Mouse (Mus musculus): Measurements from ENCODE around the gene Sec23b.

The Sec23b gene

DNA sequence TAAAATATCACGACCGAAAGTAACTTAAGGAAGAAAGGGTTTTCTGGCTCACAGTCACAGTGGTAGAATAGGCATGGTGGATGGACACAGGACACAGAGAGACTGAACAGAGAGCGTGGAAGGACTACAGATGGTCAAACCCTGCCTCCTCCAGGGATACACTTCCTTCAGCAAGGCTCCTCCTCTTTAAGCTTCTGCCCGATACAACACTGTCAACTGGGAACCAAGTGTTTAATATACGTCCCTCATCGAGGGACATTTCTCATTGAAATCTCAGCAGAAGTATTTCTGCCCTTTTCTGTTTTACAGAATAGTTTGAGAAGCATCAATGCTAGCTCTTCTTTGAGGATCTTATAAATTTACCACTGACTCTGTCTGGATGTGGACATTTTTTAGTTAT lies 57.9 kb downstream of the Sec23b start:
- no peak for DNase-seq

DNA sequence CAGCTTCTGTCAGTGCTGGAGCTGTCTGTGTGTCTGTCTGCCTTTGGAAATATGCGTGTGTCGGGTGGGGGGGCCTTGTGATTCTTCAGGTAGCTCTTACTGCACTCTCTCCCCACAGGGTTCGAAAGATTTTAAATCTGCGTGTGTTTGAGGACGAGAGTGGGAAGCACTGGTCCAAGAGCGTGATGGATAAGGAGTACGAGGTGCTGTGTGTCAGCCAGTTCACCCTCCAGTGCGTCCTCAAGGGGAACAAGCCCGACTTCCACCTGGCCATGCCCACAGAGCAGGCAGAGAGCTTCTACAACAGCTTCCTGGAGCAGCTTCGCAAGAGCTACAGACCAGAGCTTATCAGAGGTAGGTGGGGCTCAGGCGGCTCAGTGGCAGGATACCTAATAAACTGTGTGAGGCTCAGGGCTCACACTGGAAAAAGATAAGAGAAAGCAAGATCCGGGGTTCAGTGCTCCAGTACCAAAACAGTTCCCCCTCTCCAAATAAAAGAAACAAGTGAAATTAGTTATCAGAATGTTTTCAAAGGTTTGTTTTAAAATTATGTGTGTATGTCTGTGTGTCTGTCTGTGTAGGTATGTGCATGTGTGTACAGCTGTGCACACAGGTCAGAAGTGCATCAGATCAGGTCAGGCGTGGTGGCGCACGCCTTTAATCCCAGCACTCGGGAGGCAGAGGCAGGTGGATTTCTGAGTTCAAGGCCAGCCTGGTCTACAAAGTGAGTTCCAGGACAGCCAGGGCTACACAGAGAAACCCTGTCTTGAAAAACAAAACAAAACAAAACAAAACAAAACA lies 61.2 kb downstream of the Sec23b start:
- DNase-seq: no peak

DNA sequence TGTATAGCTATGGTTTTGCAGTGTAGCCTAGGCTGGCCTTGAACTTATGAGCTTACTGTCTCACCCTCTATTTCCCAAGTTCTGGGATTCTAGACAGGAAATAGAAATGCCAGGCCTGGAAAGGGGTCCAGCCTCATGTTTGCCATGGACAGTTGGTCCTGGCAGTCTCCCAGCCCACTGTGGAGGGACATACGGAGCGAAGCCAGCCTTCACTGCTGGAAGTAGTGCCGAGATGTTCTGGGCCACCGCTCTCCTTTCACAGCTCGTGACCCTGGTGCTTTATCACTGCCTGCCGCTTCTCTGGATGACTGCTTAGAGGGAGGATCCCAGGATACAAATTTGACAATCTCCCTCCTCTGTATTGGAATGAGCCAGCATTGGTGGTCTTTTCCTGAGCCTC lies 65.5 kb downstream of the Sec23b start:
- no peak for DNase-seq

DNA sequence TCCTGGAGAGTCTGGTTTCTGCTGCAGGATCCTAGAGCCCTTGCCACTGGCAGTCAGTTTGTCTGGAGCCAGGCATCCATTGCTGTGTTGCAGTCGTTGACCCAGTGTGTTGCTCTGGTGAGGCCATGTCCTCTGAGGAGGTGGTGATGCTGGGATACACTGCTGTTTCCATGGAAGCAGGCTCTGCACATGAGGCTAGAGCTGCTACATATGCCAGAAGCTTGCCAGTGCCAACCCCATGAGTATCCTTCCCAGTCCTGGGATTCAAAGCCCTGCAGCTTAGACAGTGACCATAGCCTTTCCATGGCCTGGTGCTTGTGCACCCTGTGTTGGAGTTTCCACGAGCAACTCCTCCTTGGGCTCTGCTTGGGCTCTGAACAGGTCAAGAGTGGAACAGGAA lies 77.5 kb downstream of the Sec23b start:
- DNase-seq: no peak

DNA sequence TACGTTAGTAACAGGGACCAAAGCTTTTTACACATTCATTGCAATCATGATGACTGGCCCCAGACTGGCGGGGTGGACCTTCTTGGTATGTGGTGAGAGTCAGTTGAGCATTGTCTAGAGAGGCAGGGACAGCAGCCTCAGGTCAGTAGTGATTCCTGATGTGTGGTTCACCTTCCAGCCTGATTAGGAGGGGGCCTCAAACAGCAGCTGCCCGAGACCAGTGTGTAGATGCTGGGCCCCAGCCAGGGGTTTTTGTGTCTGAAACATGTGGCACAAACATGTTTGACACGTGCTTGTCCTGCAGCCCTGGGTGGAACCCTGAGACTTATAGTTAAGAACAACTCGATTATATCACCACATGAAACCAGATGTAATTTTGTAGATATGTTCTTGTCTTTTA lies 78.2 kb downstream of the Sec23b start:
- no peak for DNase-seq

DNA sequence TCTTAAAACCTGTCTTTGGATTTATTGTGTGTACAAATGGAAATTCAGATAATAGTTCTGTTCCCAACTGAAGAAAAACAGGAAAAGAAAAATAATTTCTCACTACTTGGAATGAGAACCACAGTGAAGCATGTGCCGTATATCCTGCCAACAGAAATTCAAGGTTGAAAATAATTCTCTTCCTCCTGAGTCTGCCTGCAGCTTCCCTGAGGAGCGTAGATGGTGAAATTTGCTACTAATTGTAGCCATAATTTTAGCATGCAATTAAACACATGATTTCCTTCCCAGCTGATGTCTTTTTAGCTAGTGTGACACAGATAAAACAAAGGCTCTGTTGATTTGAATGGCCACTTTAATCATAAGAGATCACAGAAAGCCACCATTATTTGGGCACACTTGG lies 78.7 kb downstream of the Sec23b start:
- no peak for DNase-seq

DNA sequence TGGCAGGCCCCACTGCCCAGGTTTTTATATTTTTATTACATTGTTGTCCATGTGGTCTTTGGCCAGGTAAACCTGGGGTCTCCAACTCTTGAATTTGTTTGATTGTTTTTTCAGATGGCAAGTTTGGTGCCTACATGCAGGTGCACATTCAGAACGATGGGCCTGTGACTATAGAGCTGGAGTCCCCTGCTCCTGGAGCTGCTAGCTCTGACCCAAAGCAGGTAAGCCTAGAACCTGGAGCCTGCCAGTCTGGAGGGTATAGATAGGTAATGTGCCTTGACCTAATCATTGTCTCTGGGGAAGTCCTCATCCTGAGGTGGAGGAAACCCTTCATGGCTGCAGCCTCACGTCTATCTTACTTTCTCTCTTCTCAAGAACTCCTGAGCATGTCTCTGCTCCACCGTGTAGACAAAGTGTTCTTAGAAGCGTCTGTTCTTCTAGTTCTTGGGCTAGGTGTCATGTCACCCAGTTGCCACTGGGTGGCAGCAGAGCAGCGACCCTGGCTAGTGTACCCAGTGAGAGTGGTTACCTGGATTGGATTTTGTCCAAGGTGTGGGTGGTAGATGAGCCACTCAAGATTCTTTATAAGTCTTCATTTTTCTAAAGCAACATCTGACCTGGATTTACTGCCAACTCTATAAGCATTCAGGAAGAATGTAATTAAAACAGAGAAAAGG lies 79.8 kb downstream of the Sec23b start:
- DNase-seq: peak; percentile 73

DNA sequence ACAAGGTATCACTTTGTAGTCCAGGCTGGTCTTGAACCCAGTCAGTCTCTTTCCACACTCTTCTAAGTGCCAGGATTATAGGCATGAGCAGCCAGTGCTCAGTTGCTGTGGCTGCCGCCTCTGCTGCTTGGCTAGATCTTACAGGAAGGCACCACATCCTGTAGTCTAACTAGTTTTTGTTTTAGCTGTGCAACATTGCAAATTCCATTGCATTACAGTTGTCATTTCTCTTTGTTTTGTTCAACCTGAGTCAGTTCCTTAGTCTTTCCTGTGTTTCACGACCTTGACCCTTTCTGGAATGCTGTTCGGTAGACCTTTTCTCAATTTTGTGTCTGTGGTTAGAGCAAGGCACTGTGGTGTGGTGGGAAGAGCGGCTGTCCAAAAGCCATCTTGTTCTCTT lies 81.2 kb downstream of the Sec23b start:
- DNase-seq: no peak

DNA sequence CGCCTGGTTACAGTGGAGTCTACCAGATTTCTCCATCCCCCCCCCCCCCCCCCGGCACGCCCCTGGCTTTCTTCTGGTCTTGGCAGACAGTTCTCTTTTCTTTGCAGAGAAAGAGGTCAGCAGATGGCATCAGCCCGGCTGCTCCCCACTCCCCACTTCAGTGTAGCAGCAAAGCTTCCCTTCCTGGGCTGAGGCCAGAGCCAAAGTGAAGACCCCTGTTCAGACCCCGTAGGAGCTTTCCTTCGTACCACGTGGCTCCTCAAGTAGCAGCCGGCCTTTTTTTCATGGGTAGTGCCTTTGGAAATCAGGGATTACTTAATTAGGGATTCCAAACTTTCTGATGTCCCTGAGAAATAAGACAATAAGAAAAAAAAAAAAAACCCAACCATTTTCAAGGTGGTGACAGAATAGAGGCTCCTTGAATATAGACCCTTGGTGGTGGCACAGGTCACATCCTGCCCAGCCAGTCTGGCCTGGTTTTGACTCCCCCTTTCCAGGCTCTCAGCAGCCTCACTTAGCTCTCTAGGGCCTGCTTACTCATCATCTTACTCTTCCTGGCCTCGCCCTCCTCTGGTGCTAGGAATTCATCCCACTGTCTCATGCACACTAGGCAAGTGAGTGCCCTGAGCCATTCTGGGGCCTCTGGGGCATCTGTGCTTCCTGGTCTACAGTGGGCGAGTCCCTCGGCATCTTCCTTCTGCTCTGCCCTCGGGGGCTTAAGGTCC lies 81.8 kb downstream of the Sec23b start:
- DNase-seq: no peak

DNA sequence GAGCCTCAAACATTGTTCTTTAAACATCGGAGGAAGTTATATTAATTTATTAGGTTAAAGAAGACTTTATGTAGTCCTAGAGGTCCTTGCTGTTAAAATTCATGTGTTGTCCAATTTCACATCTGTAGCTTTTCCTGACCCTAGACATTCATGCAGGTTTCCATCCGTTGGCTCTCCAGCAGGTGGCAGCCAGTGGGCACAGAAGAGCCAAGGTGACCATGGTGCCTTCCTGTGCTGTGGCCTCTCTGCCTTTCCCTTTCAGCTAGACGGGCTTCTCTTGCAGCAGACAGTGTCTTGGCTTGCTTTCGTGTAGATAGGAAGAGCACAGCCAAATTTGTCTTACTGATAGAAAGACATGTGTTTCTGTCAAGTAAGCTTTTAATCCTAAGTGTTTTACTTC lies 82.7 kb downstream of the Sec23b start:
- no peak for DNase-seq

DNA sequence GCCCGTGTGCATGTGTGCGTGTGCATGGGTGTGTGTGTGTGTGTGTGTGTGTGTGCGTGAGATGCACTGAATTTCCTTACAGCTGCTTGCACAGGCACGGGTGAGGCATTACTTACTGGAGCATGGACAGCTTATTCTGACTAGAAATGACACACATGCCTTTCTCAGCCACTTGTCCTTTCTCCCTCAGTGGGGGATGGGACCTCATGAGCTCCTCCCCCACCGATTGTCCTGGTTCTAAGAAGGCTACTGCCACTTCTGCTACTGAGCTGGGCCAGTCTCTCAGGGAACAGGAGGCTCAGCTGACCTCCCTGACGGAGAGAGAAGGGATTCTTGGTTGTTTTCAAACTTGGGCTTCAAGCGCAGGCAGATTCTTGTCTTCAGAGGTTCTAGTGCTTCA lies 84.1 kb downstream of the Sec23b start:
- DNase-seq: no peak
